Mouse (Mus musculus): ENCODE data around the gene Pttg1ip.

The Pttg1ip gene

GRCm38 (mm10) chr10:77636234-77636922 lies 54.9 kb downstream of the Pttg1ip start:
- no peak for DNase-seq (ENCODE audit: low spot score in 2 of 2)

DNA sequence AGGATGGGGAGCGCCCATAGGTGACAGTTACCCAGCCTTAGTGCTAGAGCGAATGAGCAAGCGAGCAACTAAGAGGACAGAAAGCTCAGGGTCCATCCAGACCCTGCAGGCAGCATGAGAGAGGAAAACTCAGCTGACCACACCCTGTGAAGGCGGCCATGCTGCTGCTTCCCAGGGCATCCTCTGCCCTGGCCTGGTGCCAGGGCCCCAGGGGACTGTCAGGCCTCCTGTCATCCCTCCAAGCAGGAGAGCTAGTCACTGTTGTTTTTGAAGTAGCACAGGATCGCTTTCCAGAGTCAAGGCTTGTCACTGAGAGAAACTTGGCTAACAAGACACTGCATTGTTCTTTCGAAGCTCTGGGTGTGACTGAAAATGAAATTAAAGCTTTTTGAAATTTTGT lies 57.4 kb downstream of the Pttg1ip start:
- no peak for DNase-seq (ENCODE audit: low spot score in 2 of 2)

DNA sequence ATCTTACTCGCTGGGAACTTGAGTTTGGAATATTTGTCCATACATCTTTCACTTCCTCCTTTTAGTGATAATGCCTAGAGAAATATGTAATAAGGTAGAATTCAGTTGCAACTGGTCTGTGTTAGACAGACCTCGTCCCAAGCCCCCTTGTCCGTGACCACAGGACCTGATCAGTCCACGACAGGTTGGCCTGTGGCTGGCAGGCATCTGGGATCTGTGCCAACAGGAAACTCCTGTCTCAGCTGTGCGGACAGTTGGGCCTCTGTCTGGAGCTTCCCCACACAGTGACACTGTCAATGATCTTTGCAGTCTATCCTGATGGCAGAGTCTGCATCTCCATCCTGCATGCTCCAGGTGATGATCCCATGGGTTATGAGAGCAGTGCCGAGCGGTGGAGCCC lies 61.6 kb downstream of the Pttg1ip start:
- DNase-seq (ENCODE audit: low spot score in 2 of 2): no peak

- no peak for DNase-seq (ENCODE audit: low spot score in 2 of 2)
Observed at GRCm38 (mm10) chr10:77645571-77645970, 64.1 kb downstream of the Pttg1ip start.

- DNase-seq (ENCODE audit: low spot score in 2 of 2): no peak
Observed at GRCm38 (mm10) chr10:77647461-77647860, 65.9 kb downstream of the Pttg1ip start.

DNA sequence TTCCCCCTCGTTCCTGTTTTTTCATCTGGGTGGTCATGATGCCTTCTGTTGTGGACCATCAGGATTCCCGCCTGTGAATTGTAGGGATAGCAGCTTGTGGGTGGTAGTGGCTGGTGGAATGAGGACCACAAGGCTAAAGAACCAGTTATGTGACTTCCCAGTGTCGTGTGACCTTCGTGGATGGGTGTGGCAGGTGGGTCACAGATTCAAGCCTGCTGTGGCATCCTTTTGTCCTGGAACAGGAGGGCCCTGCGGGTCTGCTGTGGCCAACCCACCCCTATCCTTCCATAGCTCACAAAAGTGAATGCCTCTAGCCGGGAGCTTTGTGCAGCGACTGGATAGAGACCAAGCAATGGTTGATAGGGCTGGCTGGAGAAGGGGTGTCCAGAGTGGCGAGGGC lies 66.4 kb downstream of the Pttg1ip start:
- no peak for DNase-seq (ENCODE audit: low spot score in 2 of 2)
